Mouse (Mus musculus) intestine, embryonic 14.5 days (tissue): ENCODE measurements around the gene Ddx19a. TPM values are rescaled to one million over a fixed set of nuclear protein-coding genes. Genes with fewer than 3 reads are reported as not detected.
"Not testable (repeated sequence)": the region's sequence is repeated elsewhere in the genome, so short reads cannot be mapped to it uniquely, and the experiment has no call there.

ENCODE experiments used
- ATAC-seq: fragments of 200-750 bp; cut with Nextera tagmentation; replicated peaks from 2 replicates; pipeline ENCODE4 v1.8.0; 2017; ENCODE audit warnings: low read depth, moderate number of reproducible peaks, moderate TSS enrichment, moderate library complexity; ENCODE audit not compliant: low FRiP score, low TSS enrichment
- DNase-seq: peaks from one replicate; pipeline ENCODE4 v3.0.0-alpha.2; 2018; ENCODE audit warnings: low spot score
- H3K27ac ChIP-seq: fragments of 300-500 bp; sonication (generic); 2 replicates; pipeline ENCODE4 v1.5.1; 2014; ENCODE audit warnings: low read depth, mild to moderate bottlenecking, control low read depth
- H3K27me3 ChIP-seq: fragments of 300-500 bp; sonication (generic); replicated peaks from 2 replicates; pipeline ENCODE4 v1.6.1; 2014; ENCODE audit warnings: low read length, control low read depth; ENCODE audit not compliant: control insufficient read depth, insufficient read depth
- H3K36me3 ChIP-seq: fragments of 300-500 bp; sonication (generic); 2 replicates; pipeline ENCODE4 v1.6.1; 2014; ENCODE audit warnings: low read length, control low read depth; ENCODE audit not compliant: control insufficient read depth, insufficient read depth
- H3K4me1 ChIP-seq: fragments of 300-500 bp; sonication (generic); replicated peaks from 2 replicates; pipeline ENCODE4 v1.6.1; 2014; ENCODE audit warnings: low read length, control low read depth, mixed read lengths; ENCODE audit not compliant: control insufficient read depth, insufficient read depth
- H3K4me2 ChIP-seq: fragments of 300-500 bp; sonication (generic); 2 replicates; pipeline ENCODE4 v1.6.1; 2014; ENCODE audit warnings: low read length
- H3K4me3 ChIP-seq: fragments of 300-500 bp; sonication (generic); 2 replicates; pipeline ENCODE4 v1.5.1; 2014; ENCODE audit warnings: low read depth, low read length, control low read depth, mixed read lengths
- H3K9ac ChIP-seq: fragments of 300-500 bp; sonication (generic); 2 replicates; pipeline ENCODE4 v1.6.1; 2014; ENCODE audit warnings: mild to moderate bottlenecking, low read length
- H3K9me3 ChIP-seq: fragments of 300-500 bp; sonication (generic); 2 replicates; pipeline ENCODE4 v1.6.1; 2016; ENCODE audit warnings: low read length, control low read depth; ENCODE audit not compliant: control insufficient read depth
- WGBS: fragments of 180-500 bp; shearing (Covaris S2); extraction: QIAGEN DNeasy Blood & Tissue Kit; methylation state at CpG from one replicate; pipeline ENCODE4 v1.1.7; 2014; 5-methylcytosine and 5-hydroxymethylcytosine counted together
- polyA plus RNA-seq: library from polyadenylated mRNA; unstranded; fragments of >200 nt; fragmentation: Nextera tagmentation; extraction: Ambion mirVana; gene quantifications from 2 replicates; pipeline ENCODE4 v1.2.1, GENCODE M21; 2014

Gene Ddx19a
- polyA plus RNA-seq, 1 experiment from 2014 or later = 19.8 TPM

- no peaks in the 10 kb centered on the region for H3K4me1 ChIP-seq
- 89% methylated on average over 2 of the region's 2 CpGs for WGBS
- no peak overlapping the region for H3K4me3 ChIP-seq
- no peaks in the 10 kb centered on the region for H3K9me3 ChIP-seq
- DNase-seq (no peak), ATAC-seq (no peak)
- H3K4me2 ChIP-seq = no peak overlapping the region
- no peak overlapping the region for H3K27ac ChIP-seq
- no peak overlapping the region for H3K9ac ChIP-seq
- H3K36me3 ChIP-seq = peaks cover 75% of the 10 kb centered on the region
- H3K27me3 ChIP-seq = no peaks in the 10 kb centered on the region
These were observed 16.3 kb downstream of the Ddx19a start for GRCm38 (mm10) chr8:110981304-110981703.

- H3K4me1 ChIP-seq, H3K27ac ChIP-seq, DNase-seq, H3K9ac ChIP-seq, H3K4me2 ChIP-seq, H3K4me3 ChIP-seq, ATAC-seq, H3K9me3 ChIP-seq, H3K27me3 ChIP-seq: not testable (repeated sequence)
- H3K36me3 ChIP-seq = peaks cover 59% of the 10 kb centered on the region
- 89% methylated on average over 2 of the region's 2 CpGs for WGBS
These were observed 19.6 kb downstream of the Ddx19a start for GRCm38 (mm10) chr8:110977987-110978386.

GRCm38 (mm10) chr8:110976532-110976931 lies 21.1 kb downstream of the Ddx19a start:
- H3K36me3 ChIP-seq = peaks cover 52% of the 10 kb centered on the region
- not testable (repeated sequence) for H3K4me2 ChIP-seq, H3K27ac ChIP-seq, DNase-seq, H3K4me1 ChIP-seq, ATAC-seq, H3K4me3 ChIP-seq, H3K9me3 ChIP-seq, H3K27me3 ChIP-seq, H3K9ac ChIP-seq
- WGBS = 97% methylated on average over 8 of the region's 8 CpGs

GRCm38 (mm10) chr8:110969910-110970770 lies 27.5 kb downstream of the Ddx19a start:
- peak overlapping the region; percentile 46 for H3K4me3 ChIP-seq
- no peaks in the 10 kb centered on the region for H3K27me3 ChIP-seq
- peak overlapping the region; percentile 67 for H3K4me2 ChIP-seq
- 0 out of 2 replicates have a peak, but pooled peaks cover 3% of the 10 kb centered on the region for H3K4me1 ChIP-seq
- H3K36me3 ChIP-seq = peaks cover 43% of the 10 kb centered on the region
- DNase-seq (peak; percentile 91), ATAC-seq (peak; percentile 96)
- 9% methylated on average over 45 of the region's 45 CpGs for WGBS
- H3K9ac ChIP-seq = peak overlapping the region; percentile 48
- H3K9me3 ChIP-seq = no peaks in the 10 kb centered on the region
- no peak overlapping the region for H3K27ac ChIP-seq

GRCm38 (mm10) chr8:110967326-110967725 lies 30.3 kb downstream of the Ddx19a start:
- H3K27ac ChIP-seq = no peak overlapping the region
- peaks cover 38% of the 10 kb centered on the region; the same call in 1 of the 2 replicates for H3K36me3 ChIP-seq
- DNase-seq (no peak), ATAC-seq (no peak)
- no peak overlapping the region for H3K4me3 ChIP-seq
- H3K9me3 ChIP-seq = no peaks in the 10 kb centered on the region
- H3K27me3 ChIP-seq = no peaks in the 10 kb centered on the region
- WGBS = 85% methylated on average over 9 of the region's 9 CpGs
- H3K9ac ChIP-seq = no peak overlapping the region
- 0 out of 2 replicates have a peak, but pooled peaks cover 3% of the 10 kb centered on the region for H3K4me1 ChIP-seq
- no peak overlapping the region for H3K4me2 ChIP-seq

GRCm38 (mm10) chr8:110966586-110966985 lies 31.0 kb downstream of the Ddx19a start:
- no peaks in the 10 kb centered on the region for H3K9me3 ChIP-seq
- H3K27me3 ChIP-seq = no peaks in the 10 kb centered on the region
- 78% methylated on average over 8 of the region's 8 CpGs for WGBS
- ATAC-seq (no peak), DNase-seq (no peak)
- no peak overlapping the region for H3K27ac ChIP-seq
- H3K36me3 ChIP-seq = peaks cover 37% of the 10 kb centered on the region; the same call in 1 of the 2 replicates
- H3K4me3 ChIP-seq = no peak overlapping the region
- H3K4me2 ChIP-seq = no peak overlapping the region
- no peak overlapping the region for H3K9ac ChIP-seq
- 0 out of 2 replicates have a peak, but pooled peaks cover 3% of the 10 kb centered on the region for H3K4me1 ChIP-seq

GRCm38 (mm10) chr8:110965594-110965993 lies 32.0 kb downstream of the Ddx19a start:
- peak; percentile 55 for DNase-seq
- no peaks in the 10 kb centered on the region for H3K4me1 ChIP-seq
- no peaks in the 10 kb centered on the region for H3K27me3 ChIP-seq
- no peak overlapping the region for H3K27ac ChIP-seq
- H3K36me3 ChIP-seq = peaks cover 35% of the 10 kb centered on the region; the same call in 1 of the 2 replicates
- H3K9me3 ChIP-seq = no peaks in the 10 kb centered on the region
- H3K9ac ChIP-seq = no peak overlapping the region
- no peak overlapping the region for H3K4me2 ChIP-seq
- H3K4me3 ChIP-seq = no peak overlapping the region
- 55% methylated on average over 7 of the region's 7 CpGs for WGBS
- no peak for ATAC-seq

- Histone ChIP-seq H3K36me3 (peaks cover 38% of the 10 kb centered on the region; the same call in 1 of the 2 replicates), H3K4me3 (no peak overlapping the region), H3K9ac (no peak overlapping the region), H3K4me1 (no peaks in the 10 kb centered on the region), H3K9me3 (no peaks in the 10 kb centered on the region), H3K4me2 (no peak overlapping the region), H3K27ac (no peak overlapping the region), H3K27me3 (no peaks in the 10 kb centered on the region)
- ATAC-seq = no peak
- 60% methylated on average over 7 of the region's 7 CpGs for WGBS
- DNase-seq = no peak
These were observed 32.9 kb downstream of the Ddx19a start for GRCm38 (mm10) chr8:110964666-110965065.
